Mouse (Mus musculus): ENCODE results near the gene Rgs8. TPM values are rescaled to one million over a fixed set of nuclear protein-coding genes. Genes with fewer than 3 reads are reported as not detected.

Gene Rgs8
- polyA plus RNA-seq, 1 experiment from 2014 or later, result 0.24 TPM

DNA sequence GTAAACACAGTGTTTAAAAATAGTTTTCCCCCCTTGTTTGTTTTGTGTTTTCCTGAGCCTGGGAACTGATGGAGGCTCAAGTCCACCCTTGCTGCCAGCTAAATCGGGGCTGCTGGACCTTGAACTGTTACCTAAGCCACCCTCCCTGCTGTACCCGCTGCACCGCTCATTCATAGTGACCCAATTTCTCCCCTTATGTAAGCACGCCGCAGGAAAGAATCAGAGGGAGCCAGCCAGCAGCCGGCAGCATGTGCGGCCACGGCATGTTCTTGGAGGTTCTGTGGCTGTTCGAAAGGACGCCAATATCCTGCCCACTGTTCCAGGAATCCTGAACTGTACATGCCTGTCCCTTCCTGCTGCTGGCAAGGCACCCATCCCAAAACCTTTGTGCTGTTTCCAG, 26.3 kb downstream of the Rgs8 start:
- no peak overlapping the region for H3K9ac ChIP-seq (ENCODE audit: low read length)
- no peaks in the 10 kb centered on the region for H3K36me3 ChIP-seq (ENCODE audit: control insufficient read depth, insufficient read depth, low read length)
- DNase-seq (ENCODE audit: low spot score) (no peak), ATAC-seq (ENCODE audit: insufficient number of reproducible peaks, low FRiP score, low TSS enrichment, low read depth) (no peak)
- H3K27ac ChIP-seq (replicated peaks; ENCODE audit: low read depth, low read length), result no peak overlapping the region
- no peak overlapping the region for H3K4me3 ChIP-seq (ENCODE audit: low read depth, low read length)
- H3K4me2 ChIP-seq (ENCODE audit: low read depth, severe bottlenecking), result no peak overlapping the region
- H3K27me3 ChIP-seq (ENCODE audit: control insufficient read depth, insufficient read depth, low read length), result no peaks in the 10 kb centered on the region
- H3K9me3 ChIP-seq (ENCODE audit: control insufficient read depth, low read length), result no peaks in the 10 kb centered on the region
- no peaks in the 10 kb centered on the region for H3K4me1 ChIP-seq (ENCODE audit: control insufficient read depth, insufficient read depth, low read length)
- 72% methylated on average over 10 of the region's 10 CpGs for WGBS

- Histone ChIP-seq H3K4me1 (ENCODE audit: control insufficient read depth, insufficient read depth, low read length) (no peaks in the 10 kb centered on the region), H3K9ac (ENCODE audit: low read length) (no peak overlapping the region), H3K27ac (replicated peaks; ENCODE audit: low read depth, low read length) (no peak overlapping the region), H3K4me2 (ENCODE audit: low read depth, severe bottlenecking) (no peak overlapping the region), H3K9me3 (ENCODE audit: control insufficient read depth, low read length) (no peaks in the 10 kb centered on the region), H3K27me3 (ENCODE audit: control insufficient read depth, insufficient read depth, low read length) (no peaks in the 10 kb centered on the region), H3K36me3 (ENCODE audit: control insufficient read depth, insufficient read depth, low read length) (no peaks in the 10 kb centered on the region), H3K4me3 (ENCODE audit: low read depth, low read length) (no peak overlapping the region)
- no peak for DNase-seq (ENCODE audit: low spot score)
- ATAC-seq (ENCODE audit: insufficient number of reproducible peaks, low FRiP score, low TSS enrichment, low read depth), result no peak
- WGBS, result 73% methylated on average over 3 of the region's 3 CpGs
Observed at GRCm38 (mm10) chr1:153679653-153680052, 26.8 kb downstream of the Rgs8 start.

DNA sequence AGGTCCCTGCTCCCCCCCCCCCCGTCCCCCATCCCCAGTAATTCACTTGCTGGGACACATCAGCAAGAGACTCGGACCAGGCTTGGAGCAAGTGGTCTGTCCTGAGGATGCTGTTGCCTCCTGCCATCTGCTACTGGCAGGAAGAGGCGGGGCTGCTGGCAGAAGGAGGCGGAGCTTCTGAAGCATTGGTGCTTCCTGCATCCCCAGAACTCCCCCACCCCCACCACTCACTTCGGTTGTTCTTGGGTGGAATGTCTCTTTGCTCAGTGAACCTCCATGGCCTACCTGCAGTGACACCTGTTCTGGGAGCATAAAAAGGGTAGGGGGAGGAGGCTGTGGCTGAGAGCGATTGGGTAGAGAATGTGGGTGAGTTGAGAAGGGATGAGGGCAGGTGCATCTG, 27.5 kb downstream of the Rgs8 start:
- WGBS, result 66% methylated on average over 6 of the region's 6 CpGs
- H3K9me3 ChIP-seq (ENCODE audit: control insufficient read depth, low read length), result no peaks in the 10 kb centered on the region
- no peak overlapping the region for H3K9ac ChIP-seq (ENCODE audit: low read length)
- no peaks in the 10 kb centered on the region for H3K36me3 ChIP-seq (ENCODE audit: control insufficient read depth, insufficient read depth, low read length)
- no peaks in the 10 kb centered on the region for H3K27me3 ChIP-seq (ENCODE audit: control insufficient read depth, insufficient read depth, low read length)
- no peak overlapping the region for H3K4me3 ChIP-seq (ENCODE audit: low read depth, low read length)
- H3K27ac ChIP-seq (replicated peaks; ENCODE audit: low read depth, low read length), result no peak overlapping the region
- DNase-seq (ENCODE audit: low spot score) (no peak), ATAC-seq (ENCODE audit: insufficient number of reproducible peaks, low FRiP score, low TSS enrichment, low read depth) (no peak)
- H3K4me1 ChIP-seq (ENCODE audit: control insufficient read depth, insufficient read depth, low read length), result no peaks in the 10 kb centered on the region
- H3K4me2 ChIP-seq (ENCODE audit: low read depth, severe bottlenecking), result no peak overlapping the region

DNA sequence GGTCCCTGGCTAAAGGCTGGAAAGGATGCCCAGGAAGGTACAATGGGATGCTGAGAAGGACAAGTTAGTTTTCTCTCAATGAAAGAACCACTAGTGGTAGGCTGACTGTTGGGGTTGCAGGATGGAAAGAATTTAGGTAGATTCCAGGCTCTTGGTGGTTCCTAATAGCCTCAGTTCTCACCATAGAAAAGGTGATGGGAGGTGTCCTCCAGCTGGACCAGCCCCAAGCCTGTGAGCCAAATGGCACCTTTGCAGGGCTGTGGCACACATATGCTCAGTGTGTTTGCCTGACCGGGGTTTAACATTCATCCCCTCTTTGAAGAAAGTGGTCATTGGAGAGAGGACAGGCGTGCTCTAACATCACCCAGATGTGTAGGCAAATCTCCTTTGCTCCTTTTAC, 28.2 kb downstream of the Rgs8 start:
- 74% methylated on average over 2 of the region's 2 CpGs for WGBS
- Histone ChIP-seq H3K36me3 (ENCODE audit: control insufficient read depth, insufficient read depth, low read length) (no peaks in the 10 kb centered on the region), H3K9ac (ENCODE audit: low read length) (no peak overlapping the region), H3K27me3 (ENCODE audit: control insufficient read depth, insufficient read depth, low read length) (no peaks in the 10 kb centered on the region), H3K4me2 (ENCODE audit: low read depth, severe bottlenecking) (no peak overlapping the region), H3K27ac (replicated peaks; ENCODE audit: low read depth, low read length) (no peak overlapping the region), H3K4me1 (ENCODE audit: control insufficient read depth, insufficient read depth, low read length) (no peaks in the 10 kb centered on the region), H3K4me3 (ENCODE audit: low read depth, low read length) (no peak overlapping the region), H3K9me3 (ENCODE audit: control insufficient read depth, low read length) (no peaks in the 10 kb centered on the region)
- ATAC-seq (ENCODE audit: insufficient number of reproducible peaks, low FRiP score, low TSS enrichment, low read depth), result no peak
- DNase-seq (ENCODE audit: low spot score), result no peak

GRCm38 (mm10) chr1:153683190-153683589, 30.4 kb downstream of the Rgs8 start:
- Histone ChIP-seq H3K27ac (replicated peaks; ENCODE audit: low read depth, low read length) (no peak overlapping the region), H3K4me3 (ENCODE audit: low read depth, low read length) (no peak overlapping the region), H3K27me3 (ENCODE audit: control insufficient read depth, insufficient read depth, low read length) (no peaks in the 10 kb centered on the region), H3K36me3 (ENCODE audit: control insufficient read depth, insufficient read depth, low read length) (no peaks in the 10 kb centered on the region), H3K4me1 (ENCODE audit: control insufficient read depth, insufficient read depth, low read length) (no peaks in the 10 kb centered on the region), H3K9me3 (ENCODE audit: control insufficient read depth, low read length) (no peaks in the 10 kb centered on the region), H3K4me2 (ENCODE audit: low read depth, severe bottlenecking) (no peak overlapping the region), H3K9ac (ENCODE audit: low read length) (no peak overlapping the region)
- 58% methylated on average over 11 of the region's 11 CpGs for WGBS
- DNase-seq (ENCODE audit: low spot score) (no peak), ATAC-seq (ENCODE audit: insufficient number of reproducible peaks, low FRiP score, low TSS enrichment, low read depth) (no peak)

- no peak for ATAC-seq (ENCODE audit: insufficient number of reproducible peaks, low FRiP score, low TSS enrichment, low read depth)
- no peak overlapping the region for H3K27ac ChIP-seq (replicated peaks; ENCODE audit: low read depth, low read length)
- H3K36me3 ChIP-seq (ENCODE audit: control insufficient read depth, insufficient read depth, low read length), result no peaks in the 10 kb centered on the region
- H3K4me2 ChIP-seq (ENCODE audit: low read depth, severe bottlenecking), result no peak overlapping the region
- H3K9me3 ChIP-seq (ENCODE audit: control insufficient read depth, low read length), result no peaks in the 10 kb centered on the region
- H3K27me3 ChIP-seq (ENCODE audit: control insufficient read depth, insufficient read depth, low read length), result no peaks in the 10 kb centered on the region
- DNase-seq (ENCODE audit: low spot score), result no peak
- no peak overlapping the region for H3K4me3 ChIP-seq (ENCODE audit: low read depth, low read length)
- no peak overlapping the region for H3K9ac ChIP-seq (ENCODE audit: low read length)
- WGBS, result 29% methylated on average over 3 of the region's 3 CpGs
- H3K4me1 ChIP-seq (ENCODE audit: control insufficient read depth, insufficient read depth, low read length), result no peaks in the 10 kb centered on the region
Observed at GRCm38 (mm10) chr1:153685630-153686029, 32.8 kb downstream of the Rgs8 start.

DNA sequence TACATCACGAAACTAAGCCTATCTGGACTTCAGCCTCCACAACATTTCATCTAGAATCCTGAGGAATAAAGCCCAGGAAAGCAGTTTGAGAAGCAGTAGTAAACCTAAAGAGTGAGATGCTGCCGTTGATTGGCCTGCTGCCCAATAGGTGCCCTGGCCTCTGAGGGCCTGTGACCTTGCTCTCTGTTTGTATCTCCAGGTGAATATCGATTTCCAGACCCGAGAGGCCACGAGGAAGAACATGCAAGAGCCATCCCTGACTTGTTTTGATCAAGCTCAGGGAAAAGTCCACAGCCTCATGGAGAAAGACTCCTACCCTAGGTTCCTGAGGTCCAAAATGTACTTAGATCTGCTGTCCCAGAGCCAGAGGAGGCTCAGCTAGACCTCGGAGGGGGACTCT, 39.7 kb downstream of the Rgs8 start:
- H3K9ac ChIP-seq (ENCODE audit: low read length), result no peak overlapping the region
- H3K4me3 ChIP-seq (ENCODE audit: low read depth, low read length), result no peak overlapping the region
- no peaks in the 10 kb centered on the region for H3K9me3 ChIP-seq (ENCODE audit: control insufficient read depth, low read length)
- no peak overlapping the region for H3K27ac ChIP-seq (replicated peaks; ENCODE audit: low read depth, low read length)
- no peak for ATAC-seq (ENCODE audit: insufficient number of reproducible peaks, low FRiP score, low TSS enrichment, low read depth)
- H3K27me3 ChIP-seq (ENCODE audit: control insufficient read depth, insufficient read depth, low read length), result no peaks in the 10 kb centered on the region
- no peak for DNase-seq (ENCODE audit: low spot score)
- H3K4me2 ChIP-seq (ENCODE audit: low read depth, severe bottlenecking), result no peak overlapping the region
- WGBS, result 87% methylated on average over 6 of the region's 6 CpGs
- no peaks in the 10 kb centered on the region for H3K4me1 ChIP-seq (ENCODE audit: control insufficient read depth, insufficient read depth, low read length)
- H3K36me3 ChIP-seq (ENCODE audit: control insufficient read depth, insufficient read depth, low read length), result no peaks in the 10 kb centered on the region

DNA sequence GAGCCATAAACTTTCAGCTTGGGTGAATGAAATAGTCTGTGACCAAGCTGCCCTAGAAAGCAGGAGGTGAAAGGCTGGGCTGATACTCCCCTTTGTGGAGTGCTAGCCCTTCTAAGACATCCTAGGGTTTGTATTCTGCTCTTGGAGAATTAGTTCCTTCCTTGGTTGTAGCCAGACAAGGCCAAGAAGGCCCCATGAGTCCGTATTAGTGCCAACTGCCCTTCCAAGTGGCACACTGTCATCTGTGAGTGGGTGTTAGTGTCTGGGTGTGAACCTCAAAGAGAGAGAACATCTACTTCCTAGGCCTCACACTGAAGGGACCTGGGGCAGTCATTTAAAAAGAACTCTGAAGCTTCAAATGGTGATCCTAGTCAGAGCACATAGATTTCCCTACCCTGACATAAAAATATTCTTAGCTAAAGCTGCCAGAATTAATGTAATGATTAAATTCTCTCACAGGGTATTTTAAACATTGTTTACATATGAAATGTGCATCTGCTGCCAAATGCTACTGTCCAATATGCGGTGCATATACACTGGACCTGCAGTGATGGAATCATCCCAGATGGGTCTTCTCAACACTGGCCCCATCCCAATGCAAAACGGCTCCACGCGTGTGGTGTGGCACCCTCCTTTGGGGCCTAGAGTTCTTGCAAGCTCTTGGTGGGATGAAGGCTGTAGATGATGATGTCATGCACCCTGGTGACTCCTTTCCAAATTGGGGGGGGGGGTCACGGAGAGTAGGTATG, 41.7 kb downstream of the Rgs8 start:
- Histone ChIP-seq H3K27ac (replicated peaks; ENCODE audit: low read depth, low read length) (no peak overlapping the region), H3K9ac (ENCODE audit: low read length) (no peak overlapping the region)
- WGBS, result 88% methylated on average over 6 of the region's 6 CpGs

GRCm38 (mm10) chr1:153695398-153695797, 42.6 kb downstream of the Rgs8 start:
- Histone ChIP-seq H3K4me1 (ENCODE audit: control insufficient read depth, insufficient read depth, low read length) (no peaks in the 10 kb centered on the region), H3K27ac (replicated peaks; ENCODE audit: low read depth, low read length) (no peak overlapping the region), H3K4me2 (ENCODE audit: low read depth, severe bottlenecking) (no peak overlapping the region), H3K9me3 (ENCODE audit: control insufficient read depth, low read length) (no peaks in the 10 kb centered on the region), H3K36me3 (ENCODE audit: control insufficient read depth, insufficient read depth, low read length) (no peaks in the 10 kb centered on the region), H3K27me3 (ENCODE audit: control insufficient read depth, insufficient read depth, low read length) (no peaks in the 10 kb centered on the region), H3K4me3 (ENCODE audit: low read depth, low read length) (no peak overlapping the region), H3K9ac (ENCODE audit: low read length) (no peak overlapping the region)
- DNase-seq (ENCODE audit: low spot score) (no peak), ATAC-seq (ENCODE audit: insufficient number of reproducible peaks, low FRiP score, low TSS enrichment, low read depth) (no peak)
- WGBS, result 88% methylated on average over 10 of the region's 10 CpGs

More for the DNA sequence above, 41.7 kb downstream of the Rgs8 start:
- Histone ChIP-seq H3K9me3 (ENCODE audit: control insufficient read depth, low read length) (no peaks in the 10 kb centered on the region), H3K4me1 (ENCODE audit: control insufficient read depth, insufficient read depth, low read length) (no peaks in the 10 kb centered on the region), H3K4me2 (ENCODE audit: low read depth, severe bottlenecking) (no peak overlapping the region), H3K4me3 (ENCODE audit: low read depth, low read length) (no peak overlapping the region), H3K36me3 (ENCODE audit: control insufficient read depth, insufficient read depth, low read length) (no peaks in the 10 kb centered on the region), H3K27me3 (ENCODE audit: control insufficient read depth, insufficient read depth, low read length) (no peaks in the 10 kb centered on the region)
- ATAC-seq (ENCODE audit: insufficient number of reproducible peaks, low FRiP score, low TSS enrichment, low read depth) (no peak), DNase-seq (ENCODE audit: low spot score) (no peak)
